Mouse (Mus musculus): Measurements from ENCODE around the gene Twist1. TPM values are rescaled to one million over a fixed set of nuclear protein-coding genes. Genes with fewer than 3 reads are reported as not detected.

The Twist1 gene
- polyA plus RNA-seq, 1 experiment from 2014 or later: 35.6 TPM

DNA sequence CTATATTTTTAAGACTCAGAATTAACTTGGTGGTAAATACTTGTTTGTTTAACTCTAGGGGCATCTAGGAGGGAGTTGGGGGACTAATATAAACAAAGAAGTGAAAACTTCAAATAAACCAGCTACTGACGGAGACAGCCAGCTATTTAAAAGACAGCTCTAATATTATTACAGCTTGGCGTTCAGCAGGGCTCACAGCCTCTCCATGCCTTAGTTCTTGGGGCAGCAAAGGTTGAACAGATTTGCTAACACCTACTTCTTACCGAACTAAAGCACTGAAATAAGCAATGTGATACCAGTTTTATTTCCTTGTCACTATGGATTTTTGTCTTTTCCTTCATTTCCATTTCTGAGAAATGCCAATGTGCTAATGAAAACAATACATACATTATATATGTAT lies 2.4 kb downstream of the Twist1 start:
- Histone ChIP-seq H3K4me3 (peak overlapping the region; percentile 87), H3K27me3 (replicated peaks; ENCODE audit: low read depth, poor library complexity, severe bottlenecking) (peaks cover 98% of the 10 kb centered on the region), H3K36me3 (replicated peaks) (no peaks in the 10 kb centered on the region), H3K27ac (replicated peaks) (peak overlapping the region; percentile 98), H3K4me1 (peaks cover 55% of the 10 kb centered on the region), H3K9me3 (no peaks in the 10 kb centered on the region)
- no peak for DNase-seq (ENCODE audit: low spot score)
- 2% methylated on average over 3 of the region's 3 CpGs for WGBS

DNA sequence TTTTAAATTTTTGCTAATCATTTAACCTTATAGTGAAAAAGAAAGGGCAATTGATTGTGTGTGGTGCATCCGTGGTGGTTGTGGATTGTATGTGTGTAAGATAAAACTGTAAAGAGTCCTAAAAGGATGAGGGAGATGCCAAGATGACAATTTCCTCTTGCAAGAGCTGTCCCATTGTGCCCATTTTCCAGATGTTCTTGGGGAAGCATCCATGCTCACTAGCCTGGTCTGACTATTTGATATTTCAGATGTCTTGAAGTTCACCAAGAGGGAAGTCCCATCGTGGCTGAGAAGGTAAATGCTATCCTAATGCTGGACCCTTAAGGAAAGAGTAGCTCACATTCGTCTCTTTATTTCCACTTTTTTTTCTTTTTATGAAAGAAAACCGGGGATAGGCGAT lies 3.5 kb downstream of the Twist1 start:
- peaks cover 96% of the 10 kb centered on the region for H3K27me3 ChIP-seq (replicated peaks; ENCODE audit: low read depth, poor library complexity, severe bottlenecking)
- no peaks in the 10 kb centered on the region for H3K36me3 ChIP-seq (replicated peaks)
- DNase-seq (ENCODE audit: low spot score): no peak
- peak overlapping the region; percentile 87 for H3K4me3 ChIP-seq
- H3K27ac ChIP-seq (replicated peaks): peak overlapping the region; percentile 98
- peaks cover 57% of the 10 kb centered on the region for H3K4me1 ChIP-seq
- 10% methylated on average over 5 of the region's 5 CpGs for WGBS
- no peaks in the 10 kb centered on the region for H3K9me3 ChIP-seq

DNA sequence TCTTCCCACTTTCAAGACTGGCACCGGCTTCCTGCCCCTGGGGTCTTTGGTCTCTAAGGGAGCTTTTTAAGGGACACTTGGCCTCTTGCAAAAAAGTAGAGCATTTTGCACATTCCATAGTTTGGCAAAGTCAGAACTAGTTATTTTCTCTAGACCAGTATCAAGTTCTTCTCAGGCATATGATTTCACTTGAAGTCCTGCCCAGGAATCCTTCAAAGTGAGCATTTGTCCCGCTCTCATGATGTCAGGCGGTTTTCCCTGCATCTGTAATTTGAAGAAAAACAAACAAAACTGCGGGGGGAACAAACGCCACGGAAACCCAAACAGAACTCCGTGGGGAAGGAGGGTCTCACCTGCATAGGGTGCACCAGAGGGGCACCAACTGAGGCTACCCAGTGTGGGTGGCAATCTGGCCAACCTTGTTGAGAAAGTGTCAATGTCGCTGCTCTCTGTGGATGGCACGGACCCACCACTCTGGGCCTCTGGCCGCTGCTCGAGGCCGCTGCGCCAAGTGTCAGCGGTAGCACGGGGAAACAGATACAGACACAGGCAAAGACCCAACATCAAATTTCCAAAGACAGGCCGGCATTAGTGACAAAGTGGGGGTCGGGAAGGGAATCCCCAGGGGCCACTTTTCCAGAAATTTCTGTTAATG lies 4.8 kb downstream of the Twist1 start:
- DNase-seq (ENCODE audit: low spot score): peak; percentile 58
- Histone ChIP-seq H3K27me3 (replicated peaks; ENCODE audit: low read depth, poor library complexity, severe bottlenecking) (peaks cover 98% of the 10 kb centered on the region), H3K9me3 (no peaks in the 10 kb centered on the region), H3K27ac (replicated peaks) (peak overlapping the region; percentile 98), H3K4me3 (peak overlapping the region; percentile 87), H3K36me3 (replicated peaks) (no peaks in the 10 kb centered on the region), H3K4me1 (peaks cover 63% of the 10 kb centered on the region)
- 2% methylated on average over 17 of the region's 17 CpGs for WGBS

DNA sequence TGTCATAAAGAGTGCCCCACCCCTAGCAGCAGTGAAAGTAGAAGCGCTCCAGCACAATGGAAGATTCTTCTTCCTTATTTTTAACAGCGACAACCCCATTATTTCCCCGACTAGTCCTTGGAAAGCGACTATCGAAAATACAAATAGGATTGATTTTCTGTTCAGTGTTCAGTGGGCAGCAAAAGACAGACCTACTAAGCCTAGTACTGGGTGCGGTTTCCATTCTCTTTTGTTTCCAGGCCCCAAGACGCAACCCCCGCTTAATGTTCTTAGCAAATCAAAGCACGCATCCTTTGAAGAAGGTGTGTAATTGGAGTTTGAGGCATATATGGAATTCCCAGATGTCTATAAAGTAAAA lies 5.3 kb downstream of the Twist1 start:
- DNase-seq (ENCODE audit: low spot score): no peak
- peaks cover 98% of the 10 kb centered on the region for H3K27me3 ChIP-seq (replicated peaks; ENCODE audit: low read depth, poor library complexity, severe bottlenecking)
- peak overlapping the region; percentile 87 for H3K4me3 ChIP-seq
- peak overlapping the region; percentile 98 for H3K27ac ChIP-seq (replicated peaks)
- 5% methylated on average over 9 of the region's 9 CpGs for WGBS
- H3K9me3 ChIP-seq: no peaks in the 10 kb centered on the region
- no peaks in the 10 kb centered on the region for H3K36me3 ChIP-seq (replicated peaks)
- peaks cover 64% of the 10 kb centered on the region for H3K4me1 ChIP-seq

DNA sequence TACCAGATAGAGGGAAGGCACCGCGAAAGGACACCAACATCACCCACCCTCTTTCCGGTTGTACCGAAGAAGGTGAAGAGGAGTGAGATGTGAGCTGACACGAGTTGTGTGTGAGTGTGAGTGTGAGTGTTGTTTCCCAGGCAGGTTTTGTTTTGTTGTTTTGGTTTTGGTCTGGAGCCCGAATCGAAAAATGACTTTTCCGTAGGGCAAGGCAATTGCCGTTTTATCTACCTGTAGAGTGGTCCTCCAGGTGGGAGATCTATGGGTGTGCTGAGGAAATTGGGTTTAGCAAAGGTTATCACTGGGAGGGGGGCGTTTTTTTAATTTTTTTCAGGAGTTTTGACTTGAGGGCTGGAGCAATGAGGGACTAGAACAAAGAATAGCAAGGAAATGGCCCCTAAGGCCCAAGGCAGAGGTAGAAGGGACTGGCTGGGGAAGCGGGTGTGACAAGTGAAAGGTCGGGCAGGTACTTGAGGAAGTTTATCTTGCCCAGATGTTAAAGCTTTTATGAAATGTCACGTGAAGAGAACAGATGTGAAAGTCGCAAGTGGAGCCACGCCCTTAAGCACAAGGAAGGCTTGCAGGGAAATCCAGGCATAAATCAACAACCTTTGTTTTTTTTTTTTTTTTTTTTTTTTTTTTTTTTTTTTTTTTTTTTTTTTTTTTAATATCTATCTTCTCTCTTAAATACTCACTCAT lies 6.3 kb downstream of the Twist1 start:
- peaks cover 98% of the 10 kb centered on the region for H3K27me3 ChIP-seq (replicated peaks; ENCODE audit: low read depth, poor library complexity, severe bottlenecking)
- peak; percentile 49 for DNase-seq (ENCODE audit: low spot score)
- WGBS: 2% methylated on average over 15 of the region's 15 CpGs
- H3K27ac ChIP-seq (replicated peaks): peak overlapping the region; percentile 98
- peak overlapping the region; percentile 87 for H3K4me3 ChIP-seq
- H3K36me3 ChIP-seq (replicated peaks): no peaks in the 10 kb centered on the region
- H3K9me3 ChIP-seq: no peaks in the 10 kb centered on the region
- peaks cover 66% of the 10 kb centered on the region for H3K4me1 ChIP-seq

DNA sequence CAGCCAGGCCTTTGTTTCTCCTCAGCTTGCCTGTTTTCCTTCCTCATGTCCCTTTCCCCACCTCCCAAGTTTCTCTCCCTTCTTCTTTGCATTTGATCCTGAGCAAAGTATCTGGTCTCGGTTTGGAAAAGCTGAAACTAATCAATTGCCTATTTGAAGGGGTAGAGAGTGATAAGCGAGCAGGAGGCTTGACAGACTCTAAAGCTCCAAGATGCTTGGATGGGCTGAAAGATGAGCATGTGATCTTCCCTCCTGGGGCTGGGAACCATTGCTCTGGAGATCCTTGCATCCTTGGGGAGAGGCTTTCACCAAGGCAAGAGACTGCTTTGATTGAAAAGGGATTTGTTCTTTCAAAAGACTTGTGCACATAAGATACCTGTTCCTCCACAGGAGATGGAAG lies 7.0 kb downstream of the Twist1 start:
- 7% methylated on average over 2 of the region's 2 CpGs for WGBS
- no peaks in the 10 kb centered on the region for H3K9me3 ChIP-seq
- H3K4me3 ChIP-seq: peak overlapping the region; percentile 29; the same call in 1 of the 2 replicates
- H3K27ac ChIP-seq (replicated peaks): peak overlapping the region; percentile 73
- DNase-seq (ENCODE audit: low spot score): no peak
- peaks cover 98% of the 10 kb centered on the region for H3K27me3 ChIP-seq (replicated peaks; ENCODE audit: low read depth, poor library complexity, severe bottlenecking)
- H3K4me1 ChIP-seq: peaks cover 72% of the 10 kb centered on the region
- no peaks in the 10 kb centered on the region for H3K36me3 ChIP-seq (replicated peaks)

DNA sequence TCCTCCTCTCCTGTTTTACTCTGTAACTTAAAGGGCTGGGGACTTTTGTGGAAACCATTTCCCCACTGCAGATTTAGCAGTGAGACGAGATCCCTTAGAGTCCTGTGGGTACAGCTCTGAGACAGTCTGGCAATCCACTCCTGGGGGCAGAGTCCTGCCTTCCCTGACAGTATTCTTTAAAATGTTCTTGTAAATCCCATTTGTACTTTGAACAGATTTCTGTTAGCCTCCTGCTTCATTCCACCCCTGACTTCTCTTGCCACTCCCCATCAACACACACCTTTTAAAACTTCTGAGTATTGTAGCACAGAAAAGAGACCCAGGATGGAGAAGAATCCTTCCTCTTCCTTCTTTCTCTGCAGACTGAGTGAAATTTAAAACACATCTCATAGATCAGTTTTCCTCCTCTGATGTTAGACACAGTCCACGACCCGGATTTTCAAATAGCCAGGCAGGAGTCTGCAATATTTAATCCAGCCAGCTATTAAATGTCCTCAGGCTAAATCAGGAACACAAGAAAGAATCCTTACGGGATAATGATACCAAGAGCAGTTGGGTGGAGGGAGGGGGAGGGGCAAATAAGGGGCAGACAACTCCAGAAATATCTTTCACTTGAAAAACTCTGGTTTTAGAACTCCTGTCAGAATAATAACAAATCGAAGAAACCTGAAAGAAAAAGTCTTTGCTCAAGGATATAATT lies 8.3 kb downstream of the Twist1 start:
- peak; percentile 47 for DNase-seq (ENCODE audit: low spot score)
- H3K36me3 ChIP-seq (replicated peaks): no peaks in the 10 kb centered on the region
- 3% methylated on average over 5 of the region's 5 CpGs for WGBS
- peak overlapping the region; percentile 58; the same call in 1 of the 2 replicates for H3K4me3 ChIP-seq
- H3K27ac ChIP-seq (replicated peaks): peak overlapping the region; percentile 89
- H3K4me1 ChIP-seq: peaks cover 73% of the 10 kb centered on the region
- no peaks in the 10 kb centered on the region for H3K9me3 ChIP-seq
- H3K27me3 ChIP-seq (replicated peaks; ENCODE audit: low read depth, poor library complexity, severe bottlenecking): peaks cover 98% of the 10 kb centered on the region

DNA sequence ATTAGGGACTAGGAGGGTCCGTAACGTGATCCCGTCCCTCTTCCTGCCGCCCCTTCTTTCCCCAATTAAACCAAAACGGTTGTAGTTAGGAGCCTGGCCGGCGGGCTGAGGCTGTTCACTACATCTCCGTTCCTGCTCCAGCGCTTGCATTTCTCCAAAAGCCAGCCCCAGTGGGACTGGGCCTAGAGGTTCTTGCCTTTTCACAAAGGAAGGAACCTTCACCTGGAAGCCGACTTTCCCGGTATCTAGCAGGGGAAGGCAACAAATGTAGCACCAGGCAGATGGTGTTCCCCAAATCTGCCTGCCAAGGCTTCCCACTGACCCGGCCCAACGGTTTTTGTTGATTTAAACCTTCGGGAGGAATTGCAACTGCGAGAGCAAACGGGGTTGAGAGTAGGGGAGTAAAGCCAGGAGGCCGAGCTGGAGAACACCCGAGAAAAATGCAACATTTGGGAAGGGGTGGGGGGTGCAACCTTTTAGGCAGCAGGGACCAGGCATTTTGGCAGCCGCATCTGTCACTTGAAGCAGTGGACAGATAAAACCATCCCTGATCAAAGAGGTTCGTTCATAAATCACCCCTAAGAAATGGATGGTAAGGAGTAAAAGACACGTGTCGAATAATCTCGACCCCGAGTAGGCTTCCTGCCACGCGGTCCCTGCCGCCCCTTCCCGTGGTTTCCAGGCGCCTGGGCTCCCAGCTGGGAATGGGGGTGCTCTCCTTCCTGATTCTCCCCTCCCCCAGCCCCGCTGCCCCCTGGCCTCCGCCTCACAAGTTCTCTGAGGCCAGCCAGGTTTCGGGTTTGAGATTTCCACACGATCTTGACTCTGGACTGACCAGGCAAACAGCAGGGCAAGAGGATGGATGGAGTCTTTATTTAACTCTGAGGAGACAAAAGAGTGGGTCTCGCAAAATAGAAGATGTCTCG lies 9.3 kb downstream of the Twist1 start:
- Histone ChIP-seq H3K9me3 (no peaks in the 10 kb centered on the region), H3K4me3 (peak overlapping the region; percentile 58), H3K4me1 (peaks cover 73% of the 10 kb centered on the region), H3K27me3 (replicated peaks; ENCODE audit: low read depth, poor library complexity, severe bottlenecking) (peaks cover 98% of the 10 kb centered on the region), H3K27ac (replicated peaks) (peak overlapping the region; percentile 89), H3K36me3 (replicated peaks) (no peaks in the 10 kb centered on the region)
- WGBS: under 1% methylated on average over 35 of the region's 35 CpGs
- DNase-seq (ENCODE audit: low spot score): peak; percentile 82

DNA sequence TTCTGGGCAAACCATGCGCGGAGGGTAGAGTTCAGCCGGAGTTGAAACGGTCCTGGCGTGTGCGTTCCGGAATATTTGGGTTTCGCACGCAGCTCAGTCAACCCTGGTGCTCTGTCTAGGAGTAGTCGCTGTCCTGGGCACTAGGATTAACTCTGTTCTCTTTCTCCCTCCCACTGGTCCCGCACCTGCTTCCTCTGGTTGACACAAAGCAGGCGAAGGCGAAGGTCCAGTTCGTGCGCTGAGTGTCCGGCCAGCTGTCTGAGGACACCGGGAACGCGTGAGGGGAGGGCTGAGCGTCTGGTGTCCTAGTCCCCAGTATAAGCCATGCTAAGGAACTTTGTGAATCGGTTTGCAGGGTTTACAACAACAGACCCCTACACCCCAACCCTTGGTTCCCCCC lies 10.0 kb downstream of the Twist1 start:
- Histone ChIP-seq H3K4me1 (peaks cover 65% of the 10 kb centered on the region), H3K9me3 (no peaks in the 10 kb centered on the region), H3K36me3 (replicated peaks) (no peaks in the 10 kb centered on the region), H3K27ac (replicated peaks) (peak overlapping the region; percentile 89), H3K4me3 (peak overlapping the region; percentile 58), H3K27me3 (replicated peaks; ENCODE audit: low read depth, poor library complexity, severe bottlenecking) (peaks cover 95% of the 10 kb centered on the region)
- WGBS: under 1% methylated on average over 21 of the region's 21 CpGs
- DNase-seq (ENCODE audit: low spot score): peak; percentile 68

DNA sequence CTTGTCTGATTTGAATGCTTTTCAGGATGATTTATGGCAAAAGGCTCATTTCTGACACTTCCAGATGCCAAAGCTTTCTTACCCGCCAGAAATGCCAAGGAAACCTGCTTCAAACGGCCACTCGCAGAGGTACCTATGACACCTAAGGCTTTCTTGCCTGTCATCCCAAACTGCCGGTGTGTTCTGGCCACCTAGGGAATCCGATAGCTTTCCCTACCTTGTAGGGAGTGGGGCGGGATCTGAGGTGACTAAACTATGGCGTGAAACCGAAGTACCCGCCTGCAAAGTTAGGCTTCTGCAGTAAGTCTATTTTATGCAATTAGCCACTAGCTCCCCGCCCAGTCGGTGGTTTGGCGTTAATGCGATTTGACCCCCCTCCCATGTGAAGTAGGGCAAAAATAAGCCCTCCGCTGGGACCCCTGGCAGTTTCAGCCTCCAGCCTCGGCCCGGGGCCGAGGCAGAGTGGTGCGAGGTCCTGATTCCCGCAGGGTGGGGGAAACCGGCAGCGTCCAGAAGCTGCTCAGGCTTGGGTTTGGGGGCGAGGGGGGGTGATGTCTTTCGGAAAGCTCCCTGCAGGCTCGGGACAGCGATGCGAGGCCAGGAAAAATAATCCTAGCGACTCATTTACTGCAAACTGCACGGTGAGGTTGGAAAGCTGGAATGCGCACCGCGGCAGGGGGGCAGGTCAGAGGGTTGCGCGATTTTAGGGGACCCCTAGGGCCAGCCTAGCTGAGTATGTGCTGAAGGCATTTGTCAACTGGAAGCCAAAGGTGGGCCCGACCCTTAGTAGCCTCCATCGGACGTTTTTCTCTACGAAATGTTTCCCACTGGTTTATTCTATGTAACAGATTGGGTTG lies 10.8 kb downstream of the Twist1 start:
- Histone ChIP-seq H3K9me3 (no peaks in the 10 kb centered on the region), H3K27me3 (replicated peaks; ENCODE audit: low read depth, poor library complexity, severe bottlenecking) (peaks cover 95% of the 10 kb centered on the region), H3K4me1 (peaks cover 63% of the 10 kb centered on the region), H3K27ac (replicated peaks) (peak overlapping the region; percentile 89), H3K36me3 (replicated peaks) (no peaks in the 10 kb centered on the region), H3K4me3 (peak overlapping the region; percentile 58)
- WGBS: under 1% methylated on average over 37 of the region's 37 CpGs
- DNase-seq (ENCODE audit: low spot score): peak; percentile 54

DNA sequence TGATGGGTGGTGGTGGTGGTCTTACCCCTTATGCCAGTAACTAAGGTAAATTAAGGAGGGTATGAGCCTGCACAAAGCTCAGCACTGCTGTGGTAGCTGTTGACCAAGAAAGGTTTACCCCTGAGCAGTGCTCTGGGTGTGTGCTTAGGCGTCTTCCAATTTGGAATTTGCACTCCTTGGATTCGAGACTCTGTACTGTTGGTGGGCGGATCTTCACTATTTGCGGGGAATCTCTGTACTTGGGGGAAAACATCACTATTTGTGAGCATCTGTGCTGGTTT lies 11.4 kb downstream of the Twist1 start:
- Histone ChIP-seq H3K27ac (replicated peaks) (peak overlapping the region; percentile 89), H3K4me3 (peak overlapping the region; percentile 58), H3K36me3 (replicated peaks) (no peaks in the 10 kb centered on the region), H3K9me3 (no peaks in the 10 kb centered on the region), H3K4me1 (peaks cover 60% of the 10 kb centered on the region), H3K27me3 (replicated peaks; ENCODE audit: low read depth, poor library complexity, severe bottlenecking) (peaks cover 92% of the 10 kb centered on the region)
- WGBS: 10% methylated on average over 4 of the region's 4 CpGs
- DNase-seq (ENCODE audit: low spot score): no peak
